Mouse (Mus musculus) hindbrain, embryonic 13.5 days (tissue): ENCODE results near the gene Mul1. TPM values are rescaled to one million over a fixed set of nuclear protein-coding genes. Genes with fewer than 3 reads are reported as not detected.

Source experiments
- ATAC-seq: fragments of 200-750 bp; cut with Nextera tagmentation; 2 replicates; pipeline ENCODE4 v1.8.0; 2017; ENCODE audit warnings: moderate TSS enrichment; ENCODE audit not compliant: low FRiP score
- H3K27ac ChIP-seq: fragments of 300-500 bp; sonication (generic); 2 replicates; pipeline ENCODE4 v1.5.1; 2015; ENCODE audit warnings: inconsistent platforms, mild to moderate bottlenecking, moderate library complexity
- H3K27me3 ChIP-seq: fragments of 300-500 bp; sonication (generic); 2 replicates; pipeline ENCODE4 v1.6.1; 2015; ENCODE audit warnings: mild to moderate bottlenecking, inconsistent platforms
- H3K36me3 ChIP-seq: fragments of 300-500 bp; sonication (generic); 2 replicates; pipeline ENCODE4 v1.6.1; 2015; ENCODE audit warnings: mild to moderate bottlenecking, inconsistent platforms
- H3K4me1 ChIP-seq: fragments of 300-500 bp; sonication (generic); replicated peaks from 2 replicates; pipeline ENCODE4 v1.6.1; 2015; ENCODE audit warnings: inconsistent platforms
- H3K4me2 ChIP-seq: fragments of 300-500 bp; sonication (generic); 2 replicates; pipeline ENCODE4 v1.6.1; 2015; ENCODE audit warnings: inconsistent platforms, mild to moderate bottlenecking, moderate library complexity
- H3K4me3 ChIP-seq: fragments of 300-500 bp; sonication (generic); 2 replicates; pipeline ENCODE4 v1.5.1; 2015; ENCODE audit warnings: mild to moderate bottlenecking, inconsistent platforms
- H3K9ac ChIP-seq: fragments of 300-500 bp; sonication (generic); 2 replicates; pipeline ENCODE4 v1.6.1; 2015; ENCODE audit warnings: mild to moderate bottlenecking, inconsistent platforms
- H3K9me3 ChIP-seq: fragments of 300-500 bp; sonication (generic); 2 replicates; pipeline ENCODE4 v1.6.1; 2016; ENCODE audit warnings: inconsistent platforms
- WGBS: fragments of 180-500 bp; shearing (Covaris S2); methylation state at CpG from one replicate; pipeline ENCODE4 v1.1.7; 2015; 5-methylcytosine and 5-hydroxymethylcytosine counted together
- polyA plus RNA-seq: library from polyadenylated mRNA; unstranded; fragments of >200 nt; fragmentation: Nextera tagmentation; extraction: Ambion mirVana; gene quantifications from 2 replicates; pipeline ENCODE4 v1.2.1, GENCODE M21; 2015

The Mul1 gene
- 20.9 and 21.4 TPM in 2 replicates for polyA plus RNA-seq

DNA sequence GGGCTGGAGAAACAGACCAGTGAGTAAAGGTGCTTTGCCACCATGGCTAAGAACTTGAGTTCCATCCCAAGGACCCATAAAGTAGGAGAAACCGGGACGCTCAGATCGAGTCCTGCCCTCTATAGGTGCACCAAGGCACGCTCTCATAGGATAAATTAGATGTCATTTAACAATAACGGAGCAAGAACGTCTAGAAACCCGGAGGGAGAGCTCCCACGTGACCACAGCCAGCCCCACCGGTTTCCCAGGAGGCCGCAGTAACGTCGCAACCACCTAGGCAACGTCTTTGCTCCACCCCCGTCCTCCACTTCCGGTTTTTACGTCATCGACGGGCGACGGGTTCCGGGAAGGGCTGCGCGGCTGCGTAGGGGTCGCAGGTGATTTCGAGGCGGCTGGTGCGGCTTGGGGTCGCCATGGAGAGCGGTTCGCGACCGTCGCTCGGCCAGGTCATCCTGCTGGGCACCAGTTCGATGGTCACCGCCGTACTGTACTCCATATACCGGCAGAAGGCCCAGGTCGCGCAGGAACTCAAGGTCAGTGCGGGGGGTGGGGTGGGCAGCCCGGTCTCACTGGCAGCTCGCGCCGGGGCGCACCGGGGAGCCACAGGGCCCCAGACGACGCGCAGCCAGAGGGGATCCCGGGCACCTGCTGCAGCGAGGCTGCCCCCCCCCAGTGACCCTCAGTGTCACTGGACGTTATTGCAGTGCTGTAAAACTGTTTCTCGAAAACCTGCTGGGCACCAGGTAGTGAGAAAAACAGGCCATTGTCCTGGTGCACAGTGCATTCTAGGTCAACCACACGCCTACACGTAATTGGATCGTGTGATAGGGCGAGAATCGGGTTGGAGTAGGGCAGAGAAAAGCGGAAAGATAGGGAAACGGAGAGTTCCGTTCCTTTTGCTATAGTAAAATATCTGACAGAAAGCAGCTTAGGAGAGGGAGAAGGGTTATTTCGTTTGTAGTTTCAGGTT, at the start of gene Mul1:
Gene Mul1, plus strand, starts transcription at position 325 of the 970 bp plus-strand sequence.
- H3K4me3 ChIP-seq: peak within 1 kb of the TSS; percentile 76
- H3K9ac ChIP-seq: peak within 1 kb of the TSS; percentile 89
- peak within 1 kb of the TSS; percentile 87 for H3K4me2 ChIP-seq

GRCm38 (mm10) chr4:138393703-138394102, 40.8 kb upstream of the Mul1 start:
- Histone ChIP-seq H3K36me3 (no peaks in the 10 kb centered on the region), H3K4me2 (peak overlapping the region; percentile 74; the same call in 1 of the 2 replicates), H3K4me1 (peaks cover 25% of the 10 kb centered on the region), H3K9me3 (no peaks in the 10 kb centered on the region), H3K9ac (no peak overlapping the region), H3K4me3 (no peak overlapping the region), H3K27me3 (peaks cover 78% of the 10 kb centered on the region), H3K27ac (no peak overlapping the region)
- no peak for ATAC-seq
- 65% methylated on average over 7 of the region's 7 CpGs for WGBS

More for the DNA sequence above, at the start of gene Mul1:
- 1% methylated on average over 64 of the region's 64 CpGs for WGBS
- Histone ChIP-seq H3K27me3 (peaks cover 15% of the 10 kb centered on the region), H3K36me3 (peaks cover 35% of the 10 kb centered on the region), H3K4me1 (peaks cover 16% of the 10 kb centered on the region), H3K9me3 (no peaks in the 10 kb centered on the region), H3K27ac (peak within 1 kb of the TSS; percentile 77)
- ATAC-seq: peak; percentile 94

GRCm38 (mm10) chr4:138395087-138395970, 39.1 kb upstream of the Mul1 start:
- ATAC-seq: peak; percentile 53
- peaks cover 25% of the 10 kb centered on the region for H3K4me1 ChIP-seq
- H3K4me2 ChIP-seq: peak overlapping the region; percentile 74
- peak overlapping the region; percentile 49 for H3K4me3 ChIP-seq
- under 1% methylated on average over 102 of the region's 103 CpGs for WGBS
- peaks cover 91% of the 10 kb centered on the region for H3K27me3 ChIP-seq
- H3K9ac ChIP-seq: peak overlapping the region; percentile 72
- H3K9me3 ChIP-seq: no peaks in the 10 kb centered on the region
- H3K36me3 ChIP-seq: no peaks in the 10 kb centered on the region
- no peak overlapping the region for H3K27ac ChIP-seq

DNA sequence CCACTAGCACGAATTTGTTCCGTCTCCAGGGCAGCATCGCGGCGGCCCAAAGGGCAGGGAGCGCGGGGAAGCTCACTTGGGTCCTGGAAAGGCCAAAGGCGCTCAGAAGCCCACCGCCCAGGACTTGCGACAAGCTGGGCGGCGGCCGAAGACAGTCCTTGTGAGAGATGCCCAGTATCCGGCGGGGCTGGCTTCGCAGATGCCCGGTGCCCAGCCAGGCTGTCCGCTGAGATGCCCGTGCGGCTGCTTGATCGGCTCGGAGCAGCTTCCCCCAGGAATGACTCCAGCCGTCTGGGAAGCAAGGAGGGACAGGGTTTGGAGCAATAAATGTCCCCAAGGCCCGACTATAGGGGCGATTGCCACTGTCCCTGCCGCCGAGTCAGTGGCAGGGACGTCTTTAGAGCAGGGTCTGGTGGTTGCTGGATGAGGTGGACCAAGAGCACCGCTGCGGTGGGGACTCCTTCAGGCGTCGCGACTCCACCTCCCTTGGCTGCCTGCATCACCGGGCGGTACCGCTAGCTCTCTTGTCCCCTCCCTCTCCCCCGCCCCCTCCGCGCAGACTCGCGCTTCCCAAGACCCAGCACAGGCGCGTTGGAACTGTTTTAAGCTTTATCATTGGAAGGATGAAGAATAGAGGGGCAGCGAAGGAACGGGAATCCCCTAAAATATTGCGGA, 38.4 kb upstream of the Mul1 start, which contains the start of gene Fam43b:
Gene Fam43b, minus strand, starts transcription at position 558 of the 675 bp plus-strand sequence.
- WGBS: under 1% methylated on average over 46 of the region's 46 CpGs
- Histone ChIP-seq H3K36me3 (no peaks in the 10 kb centered on the region), H3K9me3 (no peaks in the 10 kb centered on the region), H3K27ac (no peak within 1 kb of the TSS), H3K4me1 (peaks cover 25% of the 10 kb centered on the region), H3K9ac (peak within 1 kb of the TSS; percentile 72), H3K4me2 (peak within 1 kb of the TSS; percentile 74), H3K4me3 (peak within 1 kb of the TSS; percentile 49), H3K27me3 (peaks cover 90% of the 10 kb centered on the region)
- peak; percentile 74; the same call in 1 of the 2 replicates for ATAC-seq

- Histone ChIP-seq H3K27me3 (peaks cover 87% of the 10 kb centered on the region), H3K27ac (no peak overlapping the region), H3K36me3 (no peaks in the 10 kb centered on the region), H3K4me2 (peak overlapping the region; percentile 74), H3K9ac (peak overlapping the region; percentile 72), H3K9me3 (no peaks in the 10 kb centered on the region), H3K4me1 (peaks cover 25% of the 10 kb centered on the region), H3K4me3 (peak overlapping the region; percentile 49)
- no peak for ATAC-seq
- WGBS: 7% methylated on average over 8 of the region's 8 CpGs
These were observed 37.8 kb upstream of the Mul1 start for GRCm38 (mm10) chr4:138396711-138397110.

- no peaks in the 10 kb centered on the region for H3K36me3 ChIP-seq
- H3K4me3 ChIP-seq: no peak overlapping the region
- no peaks in the 10 kb centered on the region for H3K4me1 ChIP-seq
- H3K27me3 ChIP-seq: peaks cover 18% of the 10 kb centered on the region
- no peak overlapping the region for H3K27ac ChIP-seq
- H3K9ac ChIP-seq: no peak overlapping the region
- no peaks in the 10 kb centered on the region for H3K9me3 ChIP-seq
- no peak for ATAC-seq
- H3K4me2 ChIP-seq: no peak overlapping the region
- 3% methylated on average over 2 of the region's 2 CpGs for WGBS
These were observed 29.7 kb upstream of the Mul1 start for GRCm38 (mm10) chr4:138404806-138405205.

DNA sequence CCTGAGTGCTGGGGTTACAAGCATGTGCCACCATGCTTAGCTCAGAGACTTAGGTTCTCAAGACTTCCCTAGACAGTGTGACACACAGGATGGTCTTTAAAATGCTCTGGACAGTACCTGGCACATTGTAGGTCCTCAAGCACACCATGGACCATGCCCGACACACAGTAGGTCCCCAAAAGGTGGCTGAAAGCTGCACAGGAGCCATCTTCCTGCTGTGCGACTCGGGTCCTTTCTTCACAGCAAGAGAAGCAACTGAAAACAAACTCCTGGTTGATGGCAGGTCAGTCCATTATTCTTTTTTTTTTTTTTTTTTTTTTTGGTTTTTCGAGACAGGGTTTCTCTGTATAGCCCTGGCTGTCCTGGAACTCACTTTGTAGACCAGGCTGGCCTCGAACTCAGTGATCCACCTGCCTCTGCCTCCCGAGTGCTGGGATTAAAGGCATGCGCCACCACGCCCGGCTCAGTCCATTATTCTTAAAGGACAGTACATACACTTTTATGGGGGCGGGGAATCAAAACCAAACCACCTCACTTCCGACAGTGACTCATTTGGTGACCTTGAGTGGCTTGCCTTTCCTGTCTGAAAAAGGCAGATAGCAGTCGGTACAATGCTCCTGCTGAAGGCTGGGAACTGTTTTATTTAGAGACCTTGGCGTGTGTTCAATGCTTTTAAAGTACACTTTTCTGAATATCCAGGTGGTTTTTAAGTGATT, 26.8 kb upstream of the Mul1 start:
- 88% methylated on average over 12 of the region's 13 CpGs for WGBS
- Histone ChIP-seq H3K9me3 (no peaks in the 10 kb centered on the region), H3K9ac (no peak overlapping the region), H3K4me3 (no peak overlapping the region), H3K27me3 (peaks cover 33% of the 10 kb centered on the region), H3K4me1 (no peaks in the 10 kb centered on the region), H3K27ac (no peak overlapping the region), H3K36me3 (no peaks in the 10 kb centered on the region), H3K4me2 (no peak overlapping the region)
- no peak for ATAC-seq

DNA sequence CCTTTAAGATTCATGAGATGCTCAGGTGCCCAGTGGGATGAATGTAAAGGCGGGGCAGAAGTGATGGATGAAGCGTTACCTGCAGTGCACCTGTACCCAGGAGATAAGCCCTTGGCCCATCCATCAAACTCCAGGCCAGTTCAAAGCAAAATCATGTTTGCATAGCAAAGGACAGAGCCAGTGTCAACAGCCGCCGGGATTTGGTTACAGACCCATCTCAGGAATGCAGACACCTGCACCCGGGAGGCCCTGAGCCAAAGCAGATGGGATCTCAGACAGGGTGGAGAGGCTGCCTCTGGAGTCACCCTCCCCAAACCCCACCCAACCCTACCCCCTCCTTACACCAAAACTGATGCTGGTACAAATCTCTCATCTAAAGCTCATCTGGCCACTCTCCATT, 23.5 kb upstream of the Mul1 start:
- Histone ChIP-seq H3K4me3 (no peak overlapping the region), H3K9ac (no peak overlapping the region), H3K4me2 (no peak overlapping the region), H3K4me1 (peaks cover 12% of the 10 kb centered on the region), H3K27ac (no peak overlapping the region), H3K27me3 (peaks cover 35% of the 10 kb centered on the region), H3K9me3 (no peaks in the 10 kb centered on the region), H3K36me3 (no peaks in the 10 kb centered on the region)
- ATAC-seq: no peak
- 10% methylated on average over 5 of the region's 5 CpGs for WGBS

GRCm38 (mm10) chr4:138411504-138412121, 22.9 kb upstream of the Mul1 start:
- H3K4me2 ChIP-seq: no peak overlapping the region
- H3K27me3 ChIP-seq: peaks cover 35% of the 10 kb centered on the region
- no peaks in the 10 kb centered on the region for H3K36me3 ChIP-seq
- 54% methylated on average over 7 of the region's 7 CpGs for WGBS
- H3K27ac ChIP-seq: no peak overlapping the region
- no peaks in the 10 kb centered on the region for H3K9me3 ChIP-seq
- H3K9ac ChIP-seq: no peak overlapping the region
- no peak overlapping the region for H3K4me3 ChIP-seq
- no peak for ATAC-seq
- H3K4me1 ChIP-seq: peaks cover 12% of the 10 kb centered on the region

- Histone ChIP-seq H3K36me3 (no peaks in the 10 kb centered on the region), H3K9ac (peak overlapping the region; percentile 36; the same call in 1 of the 2 replicates), H3K4me3 (no peak overlapping the region), H3K27me3 (peaks cover 39% of the 10 kb centered on the region), H3K27ac (peak overlapping the region; percentile 67), H3K9me3 (no peaks in the 10 kb centered on the region), H3K4me1 (peaks cover 18% of the 10 kb centered on the region), H3K4me2 (no peak overlapping the region)
- no peak for ATAC-seq
- 27% methylated on average over 6 of the region's 6 CpGs for WGBS
These were observed 19.7 kb upstream of the Mul1 start for GRCm38 (mm10) chr4:138414725-138415124.

DNA sequence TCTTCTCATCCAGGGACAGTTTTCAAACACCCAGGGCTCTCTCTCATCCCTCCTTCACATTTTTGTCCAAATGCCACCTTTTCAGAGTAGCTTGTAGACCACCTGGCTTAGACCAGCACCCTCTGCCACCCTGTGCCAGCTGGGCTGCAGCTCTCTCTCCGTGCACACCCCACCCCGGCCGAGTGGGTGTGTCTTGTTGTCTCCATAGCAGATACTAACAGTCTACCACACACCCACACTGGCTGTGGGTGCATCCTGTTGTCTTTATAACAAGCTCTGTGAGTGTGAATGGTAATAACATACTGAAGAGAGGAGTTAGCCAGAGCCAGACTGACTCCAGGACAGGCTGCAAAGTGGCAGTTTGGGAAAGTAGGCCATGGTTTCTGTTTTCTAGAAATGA, 18.5 kb upstream of the Mul1 start:
- peaks cover 18% of the 10 kb centered on the region for H3K4me1 ChIP-seq
- no peak overlapping the region for H3K4me2 ChIP-seq
- H3K36me3 ChIP-seq: no peaks in the 10 kb centered on the region
- 73% methylated on average over 3 of the region's 3 CpGs for WGBS
- ATAC-seq: no peak
- H3K9ac ChIP-seq: no peak overlapping the region
- no peaks in the 10 kb centered on the region for H3K9me3 ChIP-seq
- H3K27ac ChIP-seq: no peak overlapping the region
- no peak overlapping the region for H3K4me3 ChIP-seq
- H3K27me3 ChIP-seq: peaks cover 33% of the 10 kb centered on the region
